Mouse (Mus musculus) hindbrain, embryonic 14.5 days (tissue): ENCODE results near the gene S100a7a. TPM values are rescaled to one million over a fixed set of nuclear protein-coding genes. Genes with fewer than 3 reads are reported as not detected.

Experiments
- ATAC-seq: fragments of 200-750 bp; cut with Nextera tagmentation; 2 replicates; pipeline ENCODE4 v1.8.0; 2017; ENCODE audit warnings: moderate number of reproducible peaks, mild to moderate bottlenecking, moderate TSS enrichment, moderate library complexity; ENCODE audit not compliant: low FRiP score
- DNase-seq: peaks from one replicate; pipeline ENCODE4 v3.0.0-alpha.2; 2015; ENCODE audit warnings: low spot score
- H3K27ac ChIP-seq: fragments of 300-500 bp; sonication (generic); 2 replicates; pipeline ENCODE4 v1.5.1; 2014; ENCODE audit warnings: mild to moderate bottlenecking, moderate library complexity
- H3K27me3 ChIP-seq: fragments of 300-500 bp; sonication (generic); 2 replicates; pipeline ENCODE4 v1.6.1; 2014; ENCODE audit warnings: mild to moderate bottlenecking, low read length, mixed read lengths; ENCODE audit not compliant: control insufficient read depth, insufficient read depth
- H3K36me3 ChIP-seq: fragments of 300-500 bp; sonication (generic); replicated peaks from 2 replicates; pipeline ENCODE4 v1.6.1; 2014; ENCODE audit not compliant: control insufficient read depth, insufficient read depth
- H3K4me1 ChIP-seq: fragments of 300-500 bp; sonication (generic); replicated peaks from 2 replicates; pipeline ENCODE4 v1.6.1; 2014; ENCODE audit warnings: antibody characterized with exemption, low read length, mixed read lengths; ENCODE audit not compliant: control insufficient read depth, insufficient read depth
- H3K4me2 ChIP-seq: fragments of 300-500 bp; sonication (generic); replicated peaks from 2 replicates; pipeline ENCODE4 v1.6.1; 2014; ENCODE audit warnings: mild to moderate bottlenecking, moderate library complexity
- H3K4me3 ChIP-seq: fragments of 300-500 bp; sonication (generic); replicated peaks from 2 replicates; pipeline ENCODE4 v1.5.1; 2014; ENCODE audit warnings: mild to moderate bottlenecking, low read length
- H3K9ac ChIP-seq: fragments of 300-500 bp; sonication (generic); 2 replicates; pipeline ENCODE4 v1.6.1; 2014
- H3K9me3 ChIP-seq: fragments of 300-500 bp; sonication (generic); 2 replicates; pipeline ENCODE4 v1.6.1; 2016; ENCODE audit warnings: low read length; ENCODE audit not compliant: control insufficient read depth
- WGBS: fragments of 180-500 bp; shearing (Covaris S2); extraction: QIAGEN DNeasy Blood & Tissue Kit; methylation state at CpG from one replicate; pipeline ENCODE4 v1.1.7; 2014; 5-methylcytosine and 5-hydroxymethylcytosine counted together
- polyA plus RNA-seq: library from polyadenylated mRNA; unstranded; fragments of >200 nt; fragmentation: Nextera tagmentation; extraction: Ambion mirVana; gene quantifications from 2 replicates; pipeline ENCODE4 v1.2.1, GENCODE M21; 2014

Gene S100a7a
- polyA plus RNA-seq, 1 experiment from 2014 or later, result not detected

- no peaks in the 10 kb centered on the region for H3K36me3 ChIP-seq
- no peak overlapping the region for H3K4me2 ChIP-seq
- no peak overlapping the region for H3K4me3 ChIP-seq
- H3K9ac ChIP-seq, result no peak overlapping the region
- WGBS, result 89% methylated on average over 3 of the region's 3 CpGs
- H3K27ac ChIP-seq, result no peak overlapping the region
- no peaks in the 10 kb centered on the region for H3K9me3 ChIP-seq
- H3K4me1 ChIP-seq, result no peaks in the 10 kb centered on the region
- H3K27me3 ChIP-seq, result no peaks in the 10 kb centered on the region
- ATAC-seq (no peak), DNase-seq (no peak)
Observed at GRCm38 (mm10) chr3:90683929-90684328, 30.1 kb downstream of the S100a7a start.

- DNase-seq, result no peak
- Histone ChIP-seq H3K9me3 (no peaks in the 10 kb centered on the region), H3K4me3 (no peak overlapping the region), H3K4me1 (no peaks in the 10 kb centered on the region), H3K27ac (no peak overlapping the region), H3K27me3 (no peaks in the 10 kb centered on the region), H3K4me2 (no peak overlapping the region), H3K9ac (no peak overlapping the region), H3K36me3 (no peaks in the 10 kb centered on the region)
- WGBS, result 94% methylated on average over 2 of the region's 2 CpGs
- ATAC-seq, result no peak
Observed at GRCm38 (mm10) chr3:90686835-90687234, 33.0 kb downstream of the S100a7a start.

- WGBS, result 82% methylated on average over 2 of the region's 2 CpGs
- no peaks in the 10 kb centered on the region for H3K27me3 ChIP-seq
- no peak overlapping the region for H3K4me3 ChIP-seq
- DNase-seq (no peak), ATAC-seq (no peak)
- no peak overlapping the region for H3K27ac ChIP-seq
- H3K4me2 ChIP-seq, result no peak overlapping the region
- H3K36me3 ChIP-seq, result no peaks in the 10 kb centered on the region
- H3K9me3 ChIP-seq, result no peaks in the 10 kb centered on the region
- no peaks in the 10 kb centered on the region for H3K4me1 ChIP-seq
- H3K9ac ChIP-seq, result no peak overlapping the region
Observed at GRCm38 (mm10) chr3:90693496-90693895, 39.7 kb downstream of the S100a7a start.

GRCm38 (mm10) chr3:90695613-90696012, 41.8 kb downstream of the S100a7a start, which contains the start of gene S100a9:
TSS of gene S100a9 (minus strand) at chr3:90695721.
- no peaks in the 10 kb centered on the region for H3K36me3 ChIP-seq
- ATAC-seq (no peak), DNase-seq (no peak)
- H3K27ac ChIP-seq, result no peak within 1 kb of the TSS
- WGBS, result 72% methylated on average over 3 of the region's 3 CpGs
- H3K4me3 ChIP-seq, result no peak within 1 kb of the TSS
- no peaks in the 10 kb centered on the region for H3K4me1 ChIP-seq
- no peak within 1 kb of the TSS for H3K9ac ChIP-seq
- no peaks in the 10 kb centered on the region for H3K27me3 ChIP-seq
- H3K4me2 ChIP-seq, result no peak within 1 kb of the TSS
- no peaks in the 10 kb centered on the region for H3K9me3 ChIP-seq

GRCm38 (mm10) chr3:90702244-90702643, 48.4 kb downstream of the S100a7a start:
- H3K27me3 ChIP-seq, result no peaks in the 10 kb centered on the region
- H3K9ac ChIP-seq, result no peak overlapping the region
- H3K4me3 ChIP-seq, result no peak overlapping the region
- no peak overlapping the region for H3K27ac ChIP-seq
- 88% methylated on average over 2 of the region's 2 CpGs for WGBS
- DNase-seq (no peak), ATAC-seq (no peak)
- H3K4me2 ChIP-seq, result no peak overlapping the region
- no peaks in the 10 kb centered on the region for H3K4me1 ChIP-seq
- no peaks in the 10 kb centered on the region for H3K9me3 ChIP-seq
- no peaks in the 10 kb centered on the region for H3K36me3 ChIP-seq

Other genes starting within 250 kb of the S100a7a start
- gene Ints3, start 220.4 kb upstream of the S100a7a start, polyA plus RNA-seq, result 32.2 and 36.0 TPM in 2 replicates
- 2.8 and 4.0 TPM in 2 replicates for gene Npr1, start 188.2 kb upstream of the S100a7a start, polyA plus RNA-seq
- 228 and 235 TPM in 2 replicates for gene Ilf2, start 177.9 kb upstream of the S100a7a start, polyA plus RNA-seq
- gene Snapin, start 163.0 kb upstream of the S100a7a start, polyA plus RNA-seq, result 86.8 and 94.0 TPM in 2 replicates
- 122 and 126 TPM in 2 replicates for gene Chtop, start 144.5 kb upstream of the S100a7a start, polyA plus RNA-seq
- 19.8 TPM in 2 replicates for gene S100a1, start 139.6 kb upstream of the S100a7a start, polyA plus RNA-seq
- 11.9 TPM in 2 replicates for gene S100a13, start 139.6 kb upstream of the S100a7a start, polyA plus RNA-seq
- gene S100a14, start 127.2 kb upstream of the S100a7a start, polyA plus RNA-seq, result not detected in 2 replicates
- gene S100a16, start 116.8 kb upstream of the S100a7a start, polyA plus RNA-seq, result 37.8 and 40.3 TPM in 2 replicates
- 2.4 and 3.4 TPM in 2 replicates for gene S100a3, start 93.4 kb upstream of the S100a7a start, polyA plus RNA-seq
- not detected in 2 replicates for gene S100a2, start 63.8 kb upstream of the S100a7a start, polyA plus RNA-seq
- gene Gm42674, start 52.1 kb upstream of the S100a7a start, polyA plus RNA-seq, result not detected in 2 replicates
- 1.2 and 1.6 TPM in 2 replicates for gene S100a4, start 50.2 kb upstream of the S100a7a start, polyA plus RNA-seq
- not detected in 2 replicates for gene S100a5, start 45.5 kb upstream of the S100a7a start, polyA plus RNA-seq
- gene S100a6, start 41.1 kb upstream of the S100a7a start, polyA plus RNA-seq, result 35.0 and 46.9 TPM in 2 replicates
- 7.9 and 10.6 TPM in 2 replicates for gene S100a8, start 15.0 kb downstream of the S100a7a start, polyA plus RNA-seq
- gene S100a9, start 41.7 kb downstream of the S100a7a start, polyA plus RNA-seq, result 8.2 and 8.4 TPM in 2 replicates
- gene Pglyrp4, start 72.9 kb downstream of the S100a7a start, polyA plus RNA-seq, result not detected in 2 replicates
- gene Gm5849, start 123.9 kb downstream of the S100a7a start, polyA plus RNA-seq, result not detected in 2 replicates